Mouse (Mus musculus): ENCODE data around the gene Gdf10. TPM values are rescaled to one million over a fixed set of nuclear protein-coding genes. Genes with fewer than 3 reads are reported as not detected.
A peak's percentile ranks its signal among the peaks of the same experiment; 100 is the strongest.

Gene Gdf10
- polyA plus RNA-seq, 1 experiment from 2014 or later: 3.0 TPM

- Histone ChIP-seq H3K9ac (replicated peaks; ENCODE audit: low read depth, low read length) (no peak overlapping the region), H3K36me3 (ENCODE audit: control insufficient read depth, insufficient read depth) (no peaks in the 10 kb centered on the region), H3K4me3 (replicated peaks; ENCODE audit: low read length) (no peak overlapping the region), H3K4me1 (replicated peaks; ENCODE audit: control insufficient read depth, insufficient read depth, low read length) (peaks cover 2% of the 10 kb centered on the region; the same call in 1 of the 2 replicates), H3K9me3 (ENCODE audit: control insufficient read depth, low read length) (no peaks in the 10 kb centered on the region), H3K4me2 (ENCODE audit: low read length) (no peak overlapping the region), H3K27me3 (replicated peaks; ENCODE audit: control insufficient read depth, insufficient read depth, low read length) (no peaks in the 10 kb centered on the region), H3K27ac (ENCODE audit: low read length) (no peak overlapping the region)
- no peak for ATAC-seq
- 69% methylated on average over 17 of the region's 17 CpGs for WGBS
These were observed 8.5 kb downstream of the Gdf10 start for GRCm38 (mm10) chr14:33931853-33932252.

GRCm38 (mm10) chr14:33932935-33933703 lies 9.7 kb downstream of the Gdf10 start:
- no peaks in the 10 kb centered on the region for H3K9me3 ChIP-seq (ENCODE audit: control insufficient read depth, low read length)
- ATAC-seq: 0 out of 2 replicates have a peak, but pooled peaks have one; percentile 27
- WGBS: 71% methylated on average over 10 of the region's 10 CpGs
- H3K9ac ChIP-seq (replicated peaks; ENCODE audit: low read depth, low read length): no peak overlapping the region
- no peak overlapping the region for H3K4me3 ChIP-seq (replicated peaks; ENCODE audit: low read length)
- no peaks in the 10 kb centered on the region for H3K36me3 ChIP-seq (ENCODE audit: control insufficient read depth, insufficient read depth)
- no peaks in the 10 kb centered on the region for H3K27me3 ChIP-seq (replicated peaks; ENCODE audit: control insufficient read depth, insufficient read depth, low read length)
- no peak overlapping the region for H3K27ac ChIP-seq (ENCODE audit: low read length)
- no peak overlapping the region for H3K4me2 ChIP-seq (ENCODE audit: low read length)
- no peaks in the 10 kb centered on the region for H3K4me1 ChIP-seq (replicated peaks; ENCODE audit: control insufficient read depth, insufficient read depth, low read length)

GRCm38 (mm10) chr14:33933778-33934317 lies 10.5 kb downstream of the Gdf10 start:
- no peaks in the 10 kb centered on the region for H3K36me3 ChIP-seq (ENCODE audit: control insufficient read depth, insufficient read depth)
- H3K9ac ChIP-seq (replicated peaks; ENCODE audit: low read depth, low read length): no peak overlapping the region
- no peaks in the 10 kb centered on the region for H3K27me3 ChIP-seq (replicated peaks; ENCODE audit: control insufficient read depth, insufficient read depth, low read length)
- no peak overlapping the region for H3K4me3 ChIP-seq (replicated peaks; ENCODE audit: low read length)
- H3K4me1 ChIP-seq (replicated peaks; ENCODE audit: control insufficient read depth, insufficient read depth, low read length): no peaks in the 10 kb centered on the region
- 0 out of 2 replicates have a peak, but pooled peaks have one; percentile 9 for ATAC-seq
- no peak overlapping the region for H3K27ac ChIP-seq (ENCODE audit: low read length)
- 34% methylated on average over 5 of the region's 5 CpGs for WGBS
- no peak overlapping the region for H3K4me2 ChIP-seq (ENCODE audit: low read length)
- H3K9me3 ChIP-seq (ENCODE audit: control insufficient read depth, low read length): no peaks in the 10 kb centered on the region

- H3K4me3 ChIP-seq (replicated peaks; ENCODE audit: low read length): no peak overlapping the region
- H3K27me3 ChIP-seq (replicated peaks; ENCODE audit: control insufficient read depth, insufficient read depth, low read length): no peaks in the 10 kb centered on the region
- ATAC-seq: peak; percentile 38
- no peaks in the 10 kb centered on the region for H3K9me3 ChIP-seq (ENCODE audit: control insufficient read depth, low read length)
- H3K4me2 ChIP-seq (ENCODE audit: low read length): peak overlapping the region; percentile 21; the same call in 1 of the 2 replicates
- no peak overlapping the region for H3K27ac ChIP-seq (ENCODE audit: low read length)
- 24% methylated on average over 9 of the region's 9 CpGs for WGBS
- no peaks in the 10 kb centered on the region for H3K4me1 ChIP-seq (replicated peaks; ENCODE audit: control insufficient read depth, insufficient read depth, low read length)
- H3K9ac ChIP-seq (replicated peaks; ENCODE audit: low read depth, low read length): no peak overlapping the region
- H3K36me3 ChIP-seq (ENCODE audit: control insufficient read depth, insufficient read depth): no peaks in the 10 kb centered on the region
These were observed 15.7 kb downstream of the Gdf10 start for GRCm38 (mm10) chr14:33939117-33939516.

- Histone ChIP-seq H3K9ac (replicated peaks; ENCODE audit: low read depth, low read length) (no peak within 1 kb of the TSS), H3K4me1 (replicated peaks; ENCODE audit: control insufficient read depth, insufficient read depth, low read length) (no peaks in the 10 kb centered on the region), H3K4me3 (replicated peaks; ENCODE audit: low read length) (no peak within 1 kb of the TSS), H3K36me3 (ENCODE audit: control insufficient read depth, insufficient read depth) (no peaks in the 10 kb centered on the region), H3K9me3 (ENCODE audit: control insufficient read depth, low read length) (no peaks in the 10 kb centered on the region), H3K27me3 (replicated peaks; ENCODE audit: control insufficient read depth, insufficient read depth, low read length) (no peaks in the 10 kb centered on the region), H3K27ac (ENCODE audit: low read length) (no peak within 1 kb of the TSS), H3K4me2 (ENCODE audit: low read length) (no peak within 1 kb of the TSS)
- no peak for ATAC-seq
- WGBS: 82% methylated on average over 8 of the region's 8 CpGs
These were observed 17.4 kb downstream of the Gdf10 start, which contains the start of gene Gdf2 for GRCm38 (mm10) chr14:33940739-33941138. Gdf2 (plus strand) TSS chr14:33941039.

- H3K9me3 ChIP-seq (ENCODE audit: control insufficient read depth, low read length): no peaks in the 10 kb centered on the region
- H3K27ac ChIP-seq (ENCODE audit: low read length): no peak overlapping the region
- no peak overlapping the region for H3K9ac ChIP-seq (replicated peaks; ENCODE audit: low read depth, low read length)
- no peak overlapping the region for H3K4me3 ChIP-seq (replicated peaks; ENCODE audit: low read length)
- no peaks in the 10 kb centered on the region for H3K27me3 ChIP-seq (replicated peaks; ENCODE audit: control insufficient read depth, insufficient read depth, low read length)
- no peaks in the 10 kb centered on the region for H3K4me1 ChIP-seq (replicated peaks; ENCODE audit: control insufficient read depth, insufficient read depth, low read length)
- no peak for ATAC-seq
- WGBS: 84% methylated on average over 5 of the region's 5 CpGs
- H3K36me3 ChIP-seq (ENCODE audit: control insufficient read depth, insufficient read depth): no peaks in the 10 kb centered on the region
- no peak overlapping the region for H3K4me2 ChIP-seq (ENCODE audit: low read length)
These were observed 18.8 kb downstream of the Gdf10 start for GRCm38 (mm10) chr14:33942222-33942621.

- H3K4me1 ChIP-seq (replicated peaks; ENCODE audit: control insufficient read depth, insufficient read depth, low read length): no peaks in the 10 kb centered on the region
- WGBS: 84% methylated on average over 6 of the region's 6 CpGs
- ATAC-seq: no peak
These were observed 22.7 kb downstream of the Gdf10 start for GRCm38 (mm10) chr14:33946125-33946524.

GRCm38 (mm10) chr14:33952233-33952981 lies 29.0 kb downstream of the Gdf10 start:
- no peak overlapping the region for H3K4me3 ChIP-seq (replicated peaks; ENCODE audit: low read length)
- 60% methylated on average over 6 of the region's 6 CpGs for WGBS
- H3K4me2 ChIP-seq (ENCODE audit: low read length): no peak overlapping the region
- H3K27ac ChIP-seq (ENCODE audit: low read length): no peak overlapping the region
- no peak for ATAC-seq
- H3K9ac ChIP-seq (replicated peaks; ENCODE audit: low read depth, low read length): no peak overlapping the region
- no peaks in the 10 kb centered on the region for H3K4me1 ChIP-seq (replicated peaks; ENCODE audit: control insufficient read depth, insufficient read depth, low read length)
- H3K27me3 ChIP-seq (replicated peaks; ENCODE audit: control insufficient read depth, insufficient read depth, low read length): no peaks in the 10 kb centered on the region
- H3K36me3 ChIP-seq (ENCODE audit: control insufficient read depth, insufficient read depth): no peaks in the 10 kb centered on the region
- H3K9me3 ChIP-seq (ENCODE audit: control insufficient read depth, low read length): no peaks in the 10 kb centered on the region

More at GRCm38 (mm10) chr14:33946125-33946524, 22.7 kb downstream of the Gdf10 start:
- no peaks in the 10 kb centered on the region for H3K36me3 ChIP-seq (ENCODE audit: control insufficient read depth, insufficient read depth)
- H3K9me3 ChIP-seq (ENCODE audit: control insufficient read depth, low read length): no peaks in the 10 kb centered on the region
- H3K4me3 ChIP-seq (replicated peaks; ENCODE audit: low read length): no peak overlapping the region
- no peaks in the 10 kb centered on the region for H3K27me3 ChIP-seq (replicated peaks; ENCODE audit: control insufficient read depth, insufficient read depth, low read length)
- no peak overlapping the region for H3K27ac ChIP-seq (ENCODE audit: low read length)
- no peak overlapping the region for H3K4me2 ChIP-seq (ENCODE audit: low read length)
- no peak overlapping the region for H3K9ac ChIP-seq (replicated peaks; ENCODE audit: low read depth, low read length)

- 84% methylated on average over 5 of the region's 5 CpGs for WGBS
- Histone ChIP-seq H3K9ac (replicated peaks; ENCODE audit: low read depth, low read length) (no peak within 1 kb of the TSS), H3K4me1 (replicated peaks; ENCODE audit: control insufficient read depth, insufficient read depth, low read length) (no peaks in the 10 kb centered on the region), H3K4me3 (replicated peaks; ENCODE audit: low read length) (no peak within 1 kb of the TSS), H3K27me3 (replicated peaks; ENCODE audit: control insufficient read depth, insufficient read depth, low read length) (no peaks in the 10 kb centered on the region), H3K9me3 (ENCODE audit: control insufficient read depth, low read length) (no peaks in the 10 kb centered on the region), H3K4me2 (ENCODE audit: low read length) (no peak within 1 kb of the TSS), H3K36me3 (ENCODE audit: control insufficient read depth, insufficient read depth) (no peaks in the 10 kb centered on the region), H3K27ac (ENCODE audit: low read length) (no peak within 1 kb of the TSS)
- ATAC-seq: no peak
These were observed 30.4 kb downstream of the Gdf10 start, which contains the start of gene Rbp3 for GRCm38 (mm10) chr14:33953761-33954160. Rbp3 (plus strand) TSS chr14:33954003.
